Mouse (Mus musculus) liver, embryonic 14.5 days (tissue): Measurements from ENCODE around the gene Mybbp1a. TPM values are rescaled to one million over a fixed set of nuclear protein-coding genes. Genes with fewer than 3 reads are reported as not detected.

ENCODE experiments used
- ATAC-seq: fragments of 200-750 bp; cut with Nextera tagmentation; 2 replicates; pipeline ENCODE4 v1.8.0; 2017; ENCODE audit warnings: moderate number of reproducible peaks, mild to moderate bottlenecking, moderate library complexity; ENCODE audit not compliant: insufficient read depth
- DNase-seq, 3 experiments: peaks; one replicate each; pipeline ENCODE4 v3.0.0-alpha.2; 2012 to 2013; ENCODE audit warnings: low read depth in 3 of 3, low spot score in 3 of 3
- H3K27ac ChIP-seq: fragments of 300-500 bp; sonication (generic); 2 replicates; pipeline ENCODE4 v1.5.1; 2014; ENCODE audit warnings: moderate library complexity, mild to moderate bottlenecking, control low read depth, inconsistent platforms
- H3K27me3 ChIP-seq: fragments of 300-500 bp; sonication (generic); 2 replicates; pipeline ENCODE4 v1.6.1; 2014; ENCODE audit warnings: mild to moderate bottlenecking, low read length, moderate library complexity; ENCODE audit not compliant: control insufficient read depth, insufficient read depth
- H3K36me3 ChIP-seq: fragments of 300-500 bp; sonication (generic); replicated peaks from 2 replicates; pipeline ENCODE4 v1.6.1; 2014; ENCODE audit warnings: low read depth; ENCODE audit not compliant: control insufficient read depth, insufficient read depth
- H3K4me1 ChIP-seq, 2 experiments: fragments of 200-500 bp in 1 of 2; fragments of 300-500 bp in 1 of 2; sonication (generic) in 1 of 2; replicated peaks; 2 replicates each; pipeline ENCODE4 v1.6.1; 2012 to 2014; ENCODE audit warnings: antibody characterized with exemption in 1 of 2, inconsistent platforms in 1 of 2, low read length in 1 of 2; ENCODE audit not compliant: control insufficient read depth in 2 of 2, insufficient read depth in 2 of 2
- H3K4me2 ChIP-seq: fragments of 300-500 bp; sonication (generic); 2 replicates; pipeline ENCODE4 v1.6.1; 2014; ENCODE audit warnings: low read depth, mild to moderate bottlenecking, control low read depth, moderate library complexity
- H3K4me3 ChIP-seq, 2 experiments: fragments of 200-500 bp in 1 of 2; fragments of 300-500 bp in 1 of 2; sonication (generic) in 1 of 2; 2 replicates each; pipeline ENCODE4 v1.5.1; 2012 to 2014; ENCODE audit warnings: low read depth in 2 of 2, low read length in 2 of 2, mild to moderate bottlenecking in 2 of 2, control low read depth in 1 of 2, inconsistent platforms in 1 of 2, moderate library complexity in 1 of 2; ENCODE audit not compliant: insufficient read depth in 1 of 2
- H3K9ac ChIP-seq: fragments of 300-500 bp; sonication (generic); replicated peaks from 2 replicates; pipeline ENCODE4 v1.6.1; 2014; ENCODE audit warnings: mild to moderate bottlenecking, control low read depth, moderate library complexity
- H3K9me3 ChIP-seq: fragments of 300-500 bp; sonication (generic); 2 replicates; pipeline ENCODE4 v1.6.1; 2016; ENCODE audit warnings: low read length, mixed read lengths; ENCODE audit not compliant: control insufficient read depth
- CTCF ChIP-seq: IDR thresholded peaks from 2 replicates; pipeline ENCODE4 v1.5.1; 2016; ENCODE audit warnings: antibody characterized with exemption, low read depth, control low read depth
- EP300 ChIP-seq: IDR thresholded peaks from 2 replicates; pipeline ENCODE4 v1.6.1; 2016; ENCODE audit warnings: antibody characterized with exemption, low read depth
- WGBS: fragments of 180-500 bp; shearing (Covaris S2); extraction: QIAGEN DNeasy Blood & Tissue Kit; methylation state at CpG from one replicate; pipeline ENCODE4 v1.1.7; 2014; ENCODE audit not compliant: insufficient replicate concordance; 5-methylcytosine and 5-hydroxymethylcytosine counted together
- polyA plus RNA-seq, 2 experiments: library from polyadenylated mRNA; depleted of rRNA in 1 of 2; stranded (reverse) in 1 of 2; unstranded in 1 of 2; fragments of >200 nt; fragmentation: Nextera tagmentation in 1 of 2; extraction: Ambion mirVana in 1 of 2; gene quantifications; 2 replicates each; pipeline versions ENCODE4 v1.2.1 to v1.2.3; 2012 to 2014

Mybbp1a gene
- polyA plus RNA-seq, 2 experiments = 56.3 to 65.5 TPM

DNA sequence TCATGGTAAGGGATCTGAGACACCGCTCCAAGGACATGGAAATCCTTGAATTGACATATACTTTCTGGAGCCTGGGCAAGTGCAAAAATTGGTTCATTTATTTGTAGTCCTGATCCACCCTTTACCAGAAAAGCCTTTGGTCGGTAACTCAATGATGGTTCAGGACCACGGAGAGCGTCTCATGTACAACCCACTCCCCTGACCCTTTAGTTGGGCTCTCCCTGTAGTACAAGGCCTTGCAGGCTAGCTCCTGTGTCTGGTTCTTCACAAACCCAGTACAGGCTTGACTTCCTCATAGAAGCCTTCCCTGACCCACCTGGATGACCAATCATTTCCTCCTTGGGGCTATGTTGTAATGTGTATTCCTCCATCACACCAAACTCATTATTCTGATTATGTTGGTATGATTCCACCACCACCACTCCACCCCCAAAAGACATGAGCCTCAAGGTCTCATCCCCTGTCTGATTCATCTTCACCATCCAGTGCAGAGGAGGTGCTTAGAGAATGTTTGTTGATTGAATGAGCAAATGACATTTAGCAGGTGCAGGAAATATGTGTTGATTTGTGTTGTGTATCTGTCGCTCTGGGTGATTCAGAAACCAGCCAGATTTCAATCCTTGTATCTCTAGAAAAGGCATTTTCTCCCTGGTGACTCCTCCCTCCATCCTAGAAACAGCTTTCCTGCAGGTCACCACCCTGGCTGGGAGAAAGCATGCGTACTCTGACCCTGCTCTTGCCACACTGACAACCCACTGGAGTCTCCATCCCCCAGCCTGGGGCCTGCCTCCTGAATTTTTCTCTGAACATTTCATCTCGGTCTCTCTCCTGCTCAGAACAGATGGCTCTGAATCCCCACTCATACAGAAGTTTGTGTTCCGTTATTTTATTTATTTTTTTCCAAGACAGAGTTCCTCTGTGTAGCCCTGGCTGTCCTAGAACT lies 53.2 kb downstream of the Mybbp1a start:
- no peak overlapping the region for H3K4me2 ChIP-seq
- H3K4me1 ChIP-seq = no peaks in the 10 kb centered on the region; a peak in 1 of 4 replicates
- no peak for DNase-seq
- no peak overlapping the region for H3K4me3 ChIP-seq
- no peak for ATAC-seq
- H3K27ac ChIP-seq = no peak overlapping the region
- no peaks in the 10 kb centered on the region for H3K9me3 ChIP-seq
- H3K27me3 ChIP-seq = peaks cover 6% of the 10 kb centered on the region
- no peak overlapping the region for H3K9ac ChIP-seq
- TF ChIP-seq EP300 = no peak
- TF ChIP-seq CTCF = no peak
- H3K36me3 ChIP-seq = no peaks in the 10 kb centered on the region
- WGBS = 41% methylated on average over 8 of the region's 8 CpGs

DNA sequence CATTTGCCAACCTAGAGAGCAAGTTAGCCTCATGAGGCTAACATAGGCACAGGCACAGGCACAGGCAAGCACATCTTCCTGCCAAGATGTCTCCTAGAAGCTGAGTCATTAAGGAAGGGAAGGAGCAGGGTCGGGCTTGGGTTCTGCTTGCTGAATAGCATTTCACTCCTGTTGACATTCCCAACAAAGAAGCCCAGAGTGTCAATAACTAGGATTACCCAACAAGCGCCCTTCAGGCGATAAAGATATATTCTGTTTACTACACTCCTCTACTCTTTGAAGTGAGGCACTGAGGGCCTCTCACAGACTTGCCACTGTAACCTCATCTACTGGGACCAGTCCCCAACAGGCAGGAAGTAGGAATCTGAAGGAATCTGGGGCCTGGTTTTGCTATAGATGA lies 54.9 kb downstream of the Mybbp1a start:
- Histone ChIP-seq H3K9me3 (no peaks in the 10 kb centered on the region), H3K27ac (no peak overlapping the region), H3K4me2 (no peak overlapping the region), H3K36me3 (no peaks in the 10 kb centered on the region), H3K9ac (no peak overlapping the region), H3K27me3 (no peaks in the 10 kb centered on the region; the same call in 1 of the 2 replicates), H3K4me1 (no peaks in the 10 kb centered on the region; a peak in 1 of 4 replicates), H3K4me3 (no peak overlapping the region)
- TF ChIP-seq EP300 = no peak
- TF ChIP-seq CTCF = no peak
- ATAC-seq (no peak), DNase-seq (no peak)
- WGBS = 46% methylated on average over 3 of the region's 3 CpGs

DNA sequence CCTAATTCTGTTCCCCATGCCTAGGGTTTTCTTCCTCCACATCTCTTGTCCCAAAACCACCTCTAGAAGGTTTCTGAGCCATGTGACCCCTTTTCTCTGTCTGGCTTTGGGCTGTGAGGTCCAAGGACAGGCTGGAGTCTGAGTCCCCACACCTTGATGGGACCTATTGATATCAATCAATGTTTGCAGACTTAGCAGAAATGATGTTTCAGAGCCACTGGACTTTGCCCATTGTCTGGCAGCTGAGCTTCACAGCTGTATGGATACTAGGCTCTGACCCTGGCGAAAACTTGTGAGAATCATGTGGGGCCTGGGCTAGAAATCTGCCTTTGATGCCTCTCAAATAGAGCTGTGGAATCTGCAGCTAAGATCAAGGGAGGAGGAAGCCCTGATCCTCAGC lies 55.6 kb downstream of the Mybbp1a start:
- H3K27ac ChIP-seq = no peak overlapping the region
- 52% methylated on average over 1 of the region's 1 CpGs for WGBS
- no peaks in the 10 kb centered on the region for H3K36me3 ChIP-seq
- H3K27me3 ChIP-seq = no peaks in the 10 kb centered on the region
- no peaks in the 10 kb centered on the region; a peak in 1 of 4 replicates for H3K4me1 ChIP-seq
- no peak overlapping the region for H3K4me2 ChIP-seq
- ATAC-seq (no peak), DNase-seq (no peak)
- no peak overlapping the region for H3K9ac ChIP-seq
- no peaks in the 10 kb centered on the region for H3K9me3 ChIP-seq
- TF ChIP-seq CTCF (no peak), EP300 (no peak)
- no peak overlapping the region for H3K4me3 ChIP-seq

DNA sequence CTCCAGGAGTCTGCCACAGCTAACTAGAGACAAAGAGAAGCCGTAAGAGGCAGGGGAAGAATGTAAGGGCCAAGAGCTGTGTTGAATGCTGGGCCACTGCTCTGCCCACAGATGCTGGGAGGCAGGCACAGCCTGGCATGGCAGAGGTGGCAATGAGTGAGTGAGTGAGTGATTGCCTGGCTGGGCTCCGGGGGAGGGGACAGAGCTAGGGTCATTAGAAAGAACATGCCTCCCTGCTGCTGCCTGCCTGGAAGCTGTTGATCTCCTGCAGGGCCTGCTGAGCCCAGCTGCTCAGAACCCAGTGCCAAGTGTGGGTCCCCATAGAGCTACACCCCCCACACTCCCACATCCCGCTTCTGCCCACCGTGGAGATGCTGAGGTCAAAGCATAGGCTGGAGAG lies 56.2 kb downstream of the Mybbp1a start:
- 47% methylated on average over 4 of the region's 4 CpGs for WGBS
- Histone ChIP-seq H3K9me3 (no peaks in the 10 kb centered on the region), H3K4me1 (no peaks in the 10 kb centered on the region; a peak in 1 of 4 replicates), H3K9ac (no peak overlapping the region), H3K27me3 (no peaks in the 10 kb centered on the region), H3K4me3 (no peak overlapping the region), H3K36me3 (no peaks in the 10 kb centered on the region), H3K4me2 (no peak overlapping the region), H3K27ac (no peak overlapping the region)
- ATAC-seq (no peak), DNase-seq (no peak)
- TF ChIP-seq CTCF = no peak
- TF ChIP-seq EP300 = no peak

DNA sequence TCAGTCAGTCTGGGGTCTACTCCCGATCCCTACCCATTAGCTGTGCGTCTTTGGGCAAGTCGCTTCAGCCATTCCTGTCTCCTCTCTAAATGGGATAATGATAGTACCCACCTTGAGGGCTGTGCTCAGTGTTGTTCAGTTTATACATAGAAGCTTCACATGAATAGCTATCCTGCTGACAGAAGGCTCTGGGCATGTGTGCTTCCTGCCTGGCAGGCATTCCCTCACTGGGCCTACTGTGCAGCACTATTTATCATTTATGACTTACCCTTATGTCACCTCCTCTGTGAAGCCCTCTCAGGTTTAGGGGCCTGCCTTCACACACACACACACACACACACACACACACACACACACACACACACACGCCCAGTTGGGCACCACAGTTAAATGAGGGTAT lies 59.0 kb downstream of the Mybbp1a start:
- no peak for DNase-seq
- H3K4me1 ChIP-seq = no peaks in the 10 kb centered on the region; a peak in 1 of 4 replicates
- TF ChIP-seq CTCF (no peak), EP300 (no peak)
- no peak overlapping the region for H3K4me2 ChIP-seq
- ATAC-seq = no peak
- H3K27ac ChIP-seq = no peak overlapping the region
- H3K4me3 ChIP-seq = no peak overlapping the region
- WGBS = 78% methylated on average over 4 of the region's 4 CpGs
- no peaks in the 10 kb centered on the region for H3K9me3 ChIP-seq
- H3K9ac ChIP-seq = no peak overlapping the region
- no peaks in the 10 kb centered on the region for H3K27me3 ChIP-seq
- H3K36me3 ChIP-seq = no peaks in the 10 kb centered on the region

Other genes with a start within 250 kb of the Mybbp1a start
- 0.08 and 0.09 TPM in 2 replicates for gene Gm43951, start 234.5 kb upstream of the Mybbp1a start, polyA plus RNA-seq (2012; rRNA removed)
- not detected in 2 replicates for gene Gm43951, start 234.5 kb upstream of the Mybbp1a start, polyA plus RNA-seq (2014; fragmentation: Nextera tagmentation; extraction: Ambion mirVana)
- 1.5 and 2.3 TPM in 2 replicates for gene 4933427D14Rik, start 233.9 kb upstream of the Mybbp1a start, polyA plus RNA-seq (2012; rRNA removed)
- gene 4933427D14Rik, start 233.9 kb upstream of the Mybbp1a start, polyA plus RNA-seq (2014; fragmentation: Nextera tagmentation; extraction: Ambion mirVana) = 2.1 and 2.8 TPM in 2 replicates
- 27.3 and 43.5 TPM in 2 replicates for gene Txndc17, start 233.8 kb upstream of the Mybbp1a start, polyA plus RNA-seq (2012; rRNA removed)
- gene Txndc17, start 233.8 kb upstream of the Mybbp1a start, polyA plus RNA-seq (2014; fragmentation: Nextera tagmentation; extraction: Ambion mirVana) = 66.9 and 68.0 TPM in 2 replicates
- gene Med31, start 225.8 kb upstream of the Mybbp1a start, polyA plus RNA-seq (2012; rRNA removed) = 6.0 and 8.5 TPM in 2 replicates
- gene Med31, start 225.8 kb upstream of the Mybbp1a start, polyA plus RNA-seq (2014; fragmentation: Nextera tagmentation; extraction: Ambion mirVana) = 13.0 TPM in 2 replicates
- not detected in 2 replicates for gene Slc13a5, start 174.1 kb upstream of the Mybbp1a start, polyA plus RNA-seq (2012; rRNA removed)
- not detected in 2 replicates for gene Slc13a5, start 174.1 kb upstream of the Mybbp1a start, polyA plus RNA-seq (2014; fragmentation: Nextera tagmentation; extraction: Ambion mirVana)
- gene Xaf1, start 139.7 kb upstream of the Mybbp1a start, polyA plus RNA-seq (2012; rRNA removed) = 0.64 and 1.6 TPM in 2 replicates
- gene Xaf1, start 139.7 kb upstream of the Mybbp1a start, polyA plus RNA-seq (2014; fragmentation: Nextera tagmentation; extraction: Ambion mirVana) = 1.7 TPM in 2 replicates
- not detected in 2 replicates for gene Fbxo39, start 126.9 kb upstream of the Mybbp1a start, polyA plus RNA-seq (2012; rRNA removed)
- gene Fbxo39, start 126.9 kb upstream of the Mybbp1a start, polyA plus RNA-seq (2014; fragmentation: Nextera tagmentation; extraction: Ambion mirVana) = not detected in 2 replicates
- not detected in 2 replicates for gene Tekt1, start 78.9 kb upstream of the Mybbp1a start, polyA plus RNA-seq (2012; rRNA removed)
- gene Tekt1, start 78.9 kb upstream of the Mybbp1a start, polyA plus RNA-seq (2014; fragmentation: Nextera tagmentation; extraction: Ambion mirVana) = not detected in 2 replicates
- gene Smtnl2, start 29.6 kb upstream of the Mybbp1a start, polyA plus RNA-seq (2012; rRNA removed) = 1.1 and 1.3 TPM in 2 replicates
- gene Smtnl2, start 29.6 kb upstream of the Mybbp1a start, polyA plus RNA-seq (2014; fragmentation: Nextera tagmentation; extraction: Ambion mirVana) = 0.85 and 0.86 TPM in 2 replicates
- 0.10 and 0.18 TPM in 2 replicates for gene Ggt6, start 5.8 kb upstream of the Mybbp1a start, polyA plus RNA-seq (2012; rRNA removed)
- gene Ggt6, start 5.8 kb upstream of the Mybbp1a start, polyA plus RNA-seq (2014; fragmentation: Nextera tagmentation; extraction: Ambion mirVana) = 0.25 and 0.38 TPM in 2 replicates
- 8.6 and 12.9 TPM in 2 replicates for gene Spns2, start 48.5 kb downstream of the Mybbp1a start, polyA plus RNA-seq (2012; rRNA removed)
- gene Spns2, start 48.5 kb downstream of the Mybbp1a start, polyA plus RNA-seq (2014; fragmentation: Nextera tagmentation; extraction: Ambion mirVana) = 3.8 and 6.3 TPM in 2 replicates
- 1.3 and 1.7 TPM in 2 replicates for gene Spns3, start 109.2 kb downstream of the Mybbp1a start, polyA plus RNA-seq (2012; rRNA removed)
- 1.3 TPM in 2 replicates for gene Spns3, start 109.2 kb downstream of the Mybbp1a start, polyA plus RNA-seq (2014; fragmentation: Nextera tagmentation; extraction: Ambion mirVana)
- gene Ube2g1, start 165.9 kb downstream of the Mybbp1a start, polyA plus RNA-seq (2012; rRNA removed) = 5.6 and 7.5 TPM in 2 replicates
- gene Ube2g1, start 165.9 kb downstream of the Mybbp1a start, polyA plus RNA-seq (2014; fragmentation: Nextera tagmentation; extraction: Ambion mirVana) = 21.7 and 22.7 TPM in 2 replicates
- gene Ankfy1, start 248.7 kb downstream of the Mybbp1a start, polyA plus RNA-seq (2012; rRNA removed) = 9.4 and 10.5 TPM in 2 replicates
- gene Ankfy1, start 248.7 kb downstream of the Mybbp1a start, polyA plus RNA-seq (2014; fragmentation: Nextera tagmentation; extraction: Ambion mirVana) = 11.9 and 14.6 TPM in 2 replicates